Mouse (Mus musculus) kidney, adult 8-10 months (tissue): ENCODE results near the gene Mif4gd.

ENCODE experiments used
- DNase-seq, 2 experiments: peaks; one replicate each; pipeline ENCODE4 v3.0.0; 2022

Mif4gd gene

DNA sequence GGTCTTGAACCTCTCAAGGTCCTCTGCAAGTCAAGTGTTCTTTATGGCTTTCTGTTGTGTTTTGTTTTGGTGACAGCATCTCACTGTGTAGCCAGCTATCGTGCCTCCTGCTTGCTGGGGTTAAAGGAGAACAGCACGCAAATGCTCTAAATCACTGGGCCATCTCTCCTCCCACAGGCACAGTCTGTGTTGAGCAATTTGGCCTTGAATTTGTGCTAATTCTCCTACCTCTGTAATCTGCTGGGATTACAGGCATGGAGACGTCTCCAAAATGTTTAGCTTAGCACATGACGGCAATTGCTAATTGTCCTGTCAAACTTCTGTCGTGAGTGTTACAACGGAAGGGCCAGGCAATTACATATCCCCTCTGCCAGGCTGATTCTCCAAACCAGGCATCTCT lies 1.6 kb downstream of the Mif4gd start:
- no peak for DNase-seq

GRCm38 (mm10) chr11:115609576-115609975 lies 3.2 kb downstream of the Mif4gd start:
- no peak for DNase-seq

DNA sequence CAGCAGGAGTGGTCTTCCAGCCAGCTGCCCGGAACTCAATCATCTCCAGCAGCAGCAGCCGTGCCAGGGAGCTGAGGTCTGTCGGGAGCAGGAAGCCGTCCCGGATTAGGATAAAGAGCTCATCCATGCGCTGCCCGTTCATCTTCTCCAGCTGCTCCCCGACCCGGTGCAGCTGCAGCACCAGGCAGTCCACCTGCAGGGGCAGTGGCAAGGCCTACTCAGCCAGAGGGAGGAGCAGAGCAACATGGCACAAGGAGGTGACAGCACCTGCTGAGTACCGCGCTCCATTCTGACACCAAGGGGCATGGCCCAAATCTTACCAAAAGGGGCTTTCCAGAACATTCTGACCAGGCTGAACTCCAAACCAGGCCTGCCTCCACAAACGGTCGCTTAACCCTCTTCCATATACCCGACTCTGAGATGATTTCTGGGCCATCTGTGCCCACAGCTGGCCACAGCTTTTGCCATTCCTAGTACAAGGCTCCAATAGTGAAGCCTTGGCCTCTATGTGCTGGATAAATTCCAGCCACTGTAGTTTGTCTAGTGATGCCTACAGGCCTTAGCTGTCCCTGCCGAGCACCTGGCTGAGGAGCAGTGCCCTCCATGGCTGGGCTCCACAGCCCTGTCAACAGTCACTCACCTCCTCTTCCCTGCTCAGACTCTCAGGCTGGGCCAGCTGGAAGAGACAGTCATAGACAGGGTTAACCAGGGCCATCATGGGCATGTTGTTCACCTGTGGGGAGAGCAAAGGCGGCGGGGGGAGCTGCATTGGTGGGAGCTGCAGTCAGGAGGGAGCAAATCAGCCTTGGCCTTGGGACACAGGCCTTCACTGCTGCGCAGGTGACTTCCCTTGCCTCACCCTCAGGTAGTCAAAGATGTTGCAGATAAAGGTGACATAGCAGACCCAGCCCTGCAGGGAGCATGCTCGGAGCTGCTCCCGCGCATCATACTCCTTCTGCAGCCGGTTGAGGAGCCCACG lies 4.1 kb downstream of the Mif4gd start:
- DNase-seq = no peak

DNA sequence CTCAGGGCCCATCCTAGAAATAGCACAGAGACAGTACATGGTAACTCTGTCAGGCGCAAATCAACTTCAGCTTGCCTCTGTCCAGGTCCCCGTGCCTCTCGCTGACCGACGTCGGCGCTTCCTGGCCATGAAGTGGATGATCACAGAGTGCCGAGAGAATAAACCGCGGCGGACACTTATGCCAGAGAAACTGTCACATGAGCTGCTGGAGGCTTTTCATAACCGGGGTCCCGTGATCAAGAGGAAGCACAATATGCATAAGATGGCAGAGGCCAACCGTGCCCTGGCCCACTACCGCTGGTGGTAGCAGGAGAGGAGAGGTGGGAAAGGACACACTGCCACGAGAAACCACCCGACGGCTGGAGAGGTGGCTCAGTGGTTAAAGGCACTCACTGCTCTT lies 6.0 kb downstream of the Mif4gd start:
- DNase-seq = no peak

DNA sequence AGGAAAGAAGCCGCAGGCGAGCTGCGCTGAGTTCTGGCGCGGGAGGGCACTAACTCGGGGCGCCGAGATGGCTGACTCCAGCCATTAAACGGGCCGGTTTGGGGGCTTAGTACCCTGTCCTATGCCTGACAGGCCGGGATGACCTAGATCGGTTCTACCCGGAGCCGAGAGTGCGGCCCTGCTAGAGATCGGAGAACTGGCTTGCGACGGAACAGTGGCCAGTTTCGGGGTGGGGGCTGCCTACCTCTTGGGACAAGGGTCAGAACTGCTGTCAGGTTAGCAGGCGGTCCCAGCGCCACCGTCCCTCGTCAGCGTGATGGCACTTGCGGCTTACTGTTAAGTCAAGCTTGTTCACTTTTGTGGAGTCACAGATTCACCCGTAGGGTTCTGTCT lies 8.5 kb downstream of the Mif4gd start:
- no peak for DNase-seq

DNA sequence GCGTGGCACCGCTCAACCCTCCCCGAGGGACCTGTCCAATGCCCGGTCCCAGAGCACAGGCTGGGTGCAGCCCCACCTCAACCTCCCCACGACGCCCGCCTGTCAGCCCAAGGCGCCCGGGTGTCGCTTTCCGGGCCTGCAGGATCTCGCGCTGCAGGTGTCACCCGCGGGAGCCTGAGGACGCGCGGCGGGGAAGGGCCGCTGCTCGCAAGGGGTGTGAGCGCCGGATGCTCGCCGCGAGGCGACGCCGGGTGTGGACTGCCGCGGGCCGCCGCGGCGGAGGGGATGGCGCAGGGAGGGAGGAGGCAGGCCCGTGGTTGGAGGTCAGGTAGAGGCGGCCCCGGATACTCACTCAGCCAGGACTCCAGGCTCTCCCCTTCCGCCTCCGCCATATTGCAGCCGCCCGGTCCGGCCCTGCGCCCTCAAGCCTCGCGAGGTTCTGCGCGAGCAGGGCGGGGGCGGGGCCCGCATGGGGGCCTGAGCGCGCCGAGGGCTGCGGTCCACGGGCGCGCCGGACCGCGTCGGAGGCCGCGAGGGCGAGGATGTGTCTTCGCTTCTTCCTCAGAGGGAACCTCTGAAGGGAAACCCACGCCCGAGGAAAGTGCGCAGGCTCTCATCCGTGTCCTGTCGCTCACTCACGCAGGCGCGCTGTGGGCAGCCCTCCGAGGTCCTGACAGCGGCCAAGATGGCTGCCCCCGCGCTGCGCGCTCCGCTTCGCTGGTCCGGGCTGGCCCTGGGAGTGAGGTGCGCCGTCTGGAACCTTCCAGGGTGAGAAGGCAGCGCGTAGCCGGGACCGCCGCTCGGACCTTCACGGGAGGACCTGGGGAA lies 9.1 kb downstream of the Mif4gd start, which contains the start of the genes Mrps7 and Gga3:
Gene Mrps7, plus strand, starts transcription at position 450 of the 828 bp plus-strand sequence.
Gene Gga3, minus strand, starts transcription at position 576 of the 828 bp plus-strand sequence.
- DNase-seq = peak; percentile 91

GRCm38 (mm10) chr11:115603128-115603475 lies 9.7 kb downstream of the Mif4gd start:
- DNase-seq = no peak

DNA sequence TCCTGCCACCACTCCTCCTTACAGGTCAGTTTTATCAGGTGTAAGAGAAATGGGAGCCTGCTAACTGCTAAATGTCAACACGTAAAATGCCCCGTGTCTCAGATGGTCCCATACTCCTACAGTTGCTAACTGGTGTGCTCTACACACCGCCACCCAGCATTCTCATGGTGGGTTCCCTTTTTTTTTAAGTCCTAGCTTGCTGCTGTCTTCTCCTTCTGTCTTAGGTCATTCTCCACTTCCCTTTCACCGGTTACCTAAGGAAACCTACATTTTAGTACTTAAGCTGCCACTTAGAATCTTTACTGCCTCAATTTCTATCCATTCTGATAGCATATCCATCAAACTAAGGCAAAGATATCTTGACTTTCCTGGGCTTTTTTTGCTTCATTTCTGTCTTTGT lies 11.6 kb downstream of the Mif4gd start:
- no peak for DNase-seq

DNA sequence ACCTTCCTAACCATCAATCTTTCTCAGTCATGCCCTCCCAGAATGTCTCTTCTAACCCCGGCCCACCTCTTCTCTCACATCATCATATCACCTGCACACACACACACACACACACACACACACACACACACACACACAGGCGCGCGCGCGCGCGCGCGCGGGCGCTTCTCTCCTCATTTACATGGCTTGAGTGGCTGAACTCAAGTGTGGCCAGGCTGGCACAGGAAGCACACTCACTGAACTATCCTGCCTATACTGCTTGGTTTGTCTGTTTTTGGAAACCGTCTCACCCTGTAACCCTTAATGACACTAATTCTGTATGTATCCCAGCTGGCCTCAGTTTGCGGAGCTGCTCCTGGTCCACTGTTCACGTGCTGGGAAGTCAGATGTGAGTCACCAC lies 12.0 kb downstream of the Mif4gd start:
- no peak for DNase-seq

DNA sequence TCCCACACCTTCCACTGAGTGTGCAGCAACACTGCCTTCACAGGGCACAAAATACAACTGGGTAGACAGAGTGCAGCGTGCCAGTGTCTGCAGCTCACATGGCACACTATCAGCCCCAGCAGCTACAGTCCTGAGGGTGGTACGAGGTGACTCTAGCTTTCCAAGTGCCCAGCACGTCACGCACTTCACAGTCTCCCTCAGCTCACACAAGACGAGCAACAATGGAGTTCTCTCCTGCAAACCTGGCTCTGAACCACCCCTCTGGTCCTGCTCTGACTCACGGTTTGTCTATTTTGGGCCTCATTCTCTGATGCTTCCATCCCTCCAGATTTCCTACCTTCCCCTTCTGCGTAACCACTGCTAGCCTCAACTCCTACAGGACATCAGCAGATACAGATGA lies 13.0 kb downstream of the Mif4gd start:
- no peak for DNase-seq

GRCm38 (mm10) chr11:115598309-115598708 lies 14.5 kb downstream of the Mif4gd start:
- DNase-seq = no peak

- DNase-seq = no peak
These were observed 17.6 kb downstream of the Mif4gd start for GRCm38 (mm10) chr11:115595209-115595608.

- no peak for DNase-seq
These were observed 22.2 kb downstream of the Mif4gd start for GRCm38 (mm10) chr11:115590526-115591075.

- DNase-seq = no peak
These were observed 24.8 kb downstream of the Mif4gd start for GRCm38 (mm10) chr11:115587984-115588383.

- DNase-seq = no peak
These were observed 26.4 kb downstream of the Mif4gd start for GRCm38 (mm10) chr11:115586403-115586802.

DNA sequence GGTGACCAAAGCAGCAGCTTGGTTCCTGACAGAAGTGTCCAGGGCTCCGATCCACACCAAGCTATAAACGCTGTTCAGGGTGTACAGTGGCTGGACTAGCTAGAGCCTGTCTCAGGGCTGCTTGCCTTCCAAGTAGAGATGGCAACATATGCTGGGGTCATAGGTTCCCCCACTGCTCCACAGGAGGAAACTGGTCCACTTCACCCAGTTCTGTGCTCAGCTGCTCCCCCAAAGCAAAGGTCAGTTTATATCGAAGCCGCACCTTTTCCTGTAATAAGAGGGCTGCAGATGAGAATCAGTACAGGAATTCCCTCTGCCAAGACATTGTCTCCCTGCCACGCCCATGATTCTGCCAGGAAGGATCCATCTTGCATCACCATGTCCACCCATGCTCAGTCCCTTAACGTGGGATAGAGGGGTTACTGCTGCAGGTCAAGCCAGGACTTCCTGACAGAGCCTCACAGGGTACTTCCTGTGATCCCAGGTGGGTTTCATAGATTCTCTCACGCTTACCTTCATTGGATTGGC lies 27.1 kb downstream of the Mif4gd start:
- DNase-seq = no peak

GRCm38 (mm10) chr11:115584376-115585073 lies 28.2 kb downstream of the Mif4gd start:
- no peak for DNase-seq

DNA sequence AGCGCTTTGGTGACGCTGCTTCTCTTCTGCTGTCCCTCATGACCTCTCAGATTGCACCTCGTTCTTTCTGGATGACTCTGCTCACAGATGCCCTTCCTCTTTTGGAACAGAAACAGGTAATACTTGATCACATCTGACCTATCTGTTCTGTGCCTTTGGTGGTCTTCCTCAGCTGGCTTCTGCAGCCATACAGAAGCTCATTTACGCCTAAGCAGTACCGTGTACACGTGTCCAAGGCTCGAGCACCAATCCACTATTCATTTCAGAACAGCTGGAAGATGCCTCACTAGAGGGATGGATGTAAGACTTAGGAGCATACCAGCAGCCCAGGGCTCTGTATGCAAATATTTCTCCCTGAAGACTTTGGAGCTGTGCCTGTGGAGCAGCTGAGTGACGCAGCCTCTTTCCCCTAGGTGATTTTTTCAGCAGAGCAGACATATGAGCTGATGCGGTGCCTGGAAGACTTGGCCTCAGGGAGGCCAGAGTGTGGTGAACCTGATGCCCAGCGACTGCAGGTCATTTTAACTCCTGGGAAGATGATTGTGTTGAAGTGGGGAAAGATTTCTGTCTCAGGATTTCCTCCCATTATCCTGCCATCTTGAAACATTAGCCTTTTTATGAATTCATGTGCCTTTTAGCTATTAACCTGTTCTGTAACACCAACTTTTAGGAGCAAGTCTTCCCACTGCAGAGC lies 29.7 kb downstream of the Mif4gd start:
- DNase-seq = no peak

DNA sequence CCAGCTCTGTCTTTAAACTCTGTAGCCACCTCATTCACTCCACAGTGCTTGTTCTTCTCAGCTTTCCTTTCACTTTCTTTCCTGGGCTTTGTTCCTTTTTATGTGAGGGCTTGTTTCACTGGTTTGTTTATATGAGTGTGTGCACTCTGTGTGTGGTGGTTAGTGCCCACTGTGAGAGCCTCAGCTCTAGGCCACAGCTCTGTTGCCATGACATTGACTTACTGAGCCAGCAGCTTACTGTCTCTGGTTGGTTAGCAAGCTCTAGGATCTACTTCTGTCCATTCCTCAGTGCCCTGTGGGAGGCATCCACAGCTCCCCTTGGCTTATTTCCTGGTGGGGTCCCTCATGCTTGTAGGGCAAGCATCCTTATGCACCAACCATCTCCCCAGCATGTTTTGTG lies 33.7 kb downstream of the Mif4gd start:
- DNase-seq = no peak

- no peak for DNase-seq
These were observed 47.8 kb downstream of the Mif4gd start for GRCm38 (mm10) chr11:115564961-115565360.

GRCm38 (mm10) chr11:115564064-115564809 lies 48.5 kb downstream of the Mif4gd start, which contains the start of gene Nup85:
Gene Nup85 (plus strand): TSS chr11:115564434.
- peak; percentile 96 to 97 for DNase-seq
